Mouse (Mus musculus): Measurements from ENCODE around the gene Dnah17.

The Dnah17 gene

DNA sequence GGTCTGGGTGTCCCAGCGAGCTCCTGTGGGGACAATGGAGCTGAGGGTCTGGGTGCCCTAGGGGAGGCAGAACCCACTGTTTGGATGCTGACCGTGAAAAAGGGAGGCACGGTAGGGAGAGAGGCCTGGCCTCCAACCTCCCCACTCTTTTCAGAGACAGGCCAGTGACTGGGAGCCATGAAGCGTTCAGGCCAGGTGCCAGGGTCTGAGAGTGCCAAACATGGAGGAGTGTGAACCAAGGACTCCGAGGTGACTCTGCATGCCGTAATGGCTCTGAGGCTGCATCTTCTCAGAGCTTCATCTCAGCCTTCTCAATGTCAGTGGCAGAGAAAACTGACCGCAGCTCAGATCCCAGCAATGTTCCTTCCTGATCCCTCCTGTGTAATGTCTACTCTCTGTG is 107.0 kb downstream of the Dnah17 start:
- no peak for DNase-seq (ENCODE audit: low spot score)

DNA sequence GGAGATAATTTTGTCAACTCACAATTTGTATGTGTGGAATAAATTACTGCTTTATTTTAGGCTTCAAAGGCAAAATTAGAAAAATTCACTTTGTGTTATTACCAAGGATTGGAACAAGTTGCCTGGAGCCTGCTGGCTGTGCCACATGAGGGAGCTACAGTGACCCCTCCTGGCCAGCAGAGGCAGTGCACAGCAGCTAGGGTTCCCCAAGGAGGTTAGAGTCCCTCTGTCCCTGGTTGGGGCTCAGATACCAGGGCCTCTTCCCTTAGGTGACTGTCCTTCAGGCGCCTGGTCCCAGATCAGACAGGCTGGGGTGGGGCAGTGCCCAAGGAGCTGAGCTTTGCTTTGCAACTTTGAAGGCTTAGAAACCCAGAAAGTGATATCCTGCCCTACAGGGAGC is 108.6 kb downstream of the Dnah17 start:
- DNase-seq (ENCODE audit: low spot score), result peak; percentile 51

DNA sequence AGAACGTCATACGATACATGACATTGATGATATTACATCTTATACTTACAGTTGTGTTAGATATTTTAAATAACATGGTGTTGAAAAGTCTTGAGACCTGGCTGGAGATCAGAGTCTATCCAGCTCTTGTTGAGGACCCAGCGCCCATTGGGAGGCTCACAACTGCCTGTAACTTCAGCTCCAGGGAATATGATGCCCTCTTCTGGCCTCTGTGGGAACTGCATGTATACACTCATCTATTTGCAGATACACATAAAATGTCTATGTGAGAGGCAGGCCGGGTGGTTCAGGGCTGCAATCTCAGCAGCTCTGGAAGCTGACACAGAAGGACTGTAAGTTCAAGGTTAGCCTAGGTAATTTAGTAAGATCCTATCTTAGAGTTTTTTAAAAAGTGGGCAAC is 112.1 kb downstream of the Dnah17 start:
- peak; percentile 26 for DNase-seq (ENCODE audit: low spot score)

DNA sequence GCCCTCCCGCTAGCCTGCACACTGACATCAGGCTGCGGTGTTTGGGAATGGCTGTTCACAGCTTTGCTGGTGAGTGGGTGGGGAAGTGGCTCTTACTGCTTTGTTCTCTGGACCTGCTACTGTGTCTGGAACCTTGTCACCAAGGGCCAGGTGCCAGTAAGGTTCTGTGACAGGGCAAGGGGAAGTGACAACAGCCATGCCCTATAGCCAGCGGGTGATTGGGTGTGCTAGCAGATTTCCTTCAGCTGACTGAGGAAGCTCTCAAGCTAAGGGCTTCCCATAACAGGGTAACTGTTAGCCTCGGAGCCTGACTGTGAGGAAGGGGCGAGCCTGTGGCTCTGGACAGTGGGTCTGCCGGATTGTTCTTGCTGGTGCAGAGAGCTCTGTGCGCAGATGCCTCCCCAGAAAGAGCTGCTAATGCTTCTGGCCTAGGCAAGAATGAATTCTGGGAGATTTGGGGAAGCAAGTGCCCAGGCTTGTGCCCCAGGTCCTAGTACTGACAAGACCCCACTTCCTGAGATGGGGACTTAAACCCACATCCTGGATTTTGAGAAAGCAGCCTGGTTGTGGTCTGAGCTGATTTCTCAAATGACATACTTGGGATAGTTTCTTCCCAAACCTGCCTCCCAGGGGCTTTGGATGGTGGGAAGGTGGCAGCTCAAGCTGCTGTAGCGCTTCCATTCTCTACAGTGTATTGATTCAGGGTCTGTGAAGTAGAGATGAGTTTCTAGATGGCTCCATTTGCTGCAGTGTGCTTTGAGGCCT is 114.9 kb downstream of the Dnah17 start:
- DNase-seq (ENCODE audit: low spot score), result no peak

DNA sequence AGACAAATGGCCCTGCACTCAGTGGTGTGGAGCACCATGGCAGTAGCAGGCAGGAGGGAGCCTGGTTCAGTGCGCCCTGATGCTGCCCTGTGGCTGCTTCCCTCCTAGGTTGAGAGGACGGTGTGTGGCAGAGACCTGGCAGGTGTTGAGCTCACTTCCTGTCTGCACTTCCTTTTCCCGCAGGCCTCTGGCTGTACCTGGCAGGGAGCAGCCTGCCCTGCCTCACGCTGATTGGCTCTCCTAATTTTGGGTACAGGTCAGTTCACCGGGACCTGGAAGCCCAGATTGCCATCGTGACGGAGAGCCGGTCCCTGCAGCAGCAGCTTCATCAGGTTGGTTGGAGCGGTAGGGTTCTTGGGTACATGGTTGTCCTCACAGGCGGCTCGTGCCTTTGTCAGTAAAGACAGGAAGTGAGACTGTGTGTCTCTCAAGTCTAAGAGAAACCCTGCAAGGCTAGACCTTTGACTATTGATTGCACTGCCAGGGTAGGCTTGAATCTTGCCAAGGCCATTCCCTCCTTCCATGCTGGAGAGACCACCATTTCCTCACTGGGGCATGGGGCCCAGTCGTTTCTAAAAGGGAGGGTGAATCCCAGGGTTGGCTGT is 115.9 kb downstream of the Dnah17 start:
- DNase-seq (ENCODE audit: low spot score), result peak; percentile 22

DNA sequence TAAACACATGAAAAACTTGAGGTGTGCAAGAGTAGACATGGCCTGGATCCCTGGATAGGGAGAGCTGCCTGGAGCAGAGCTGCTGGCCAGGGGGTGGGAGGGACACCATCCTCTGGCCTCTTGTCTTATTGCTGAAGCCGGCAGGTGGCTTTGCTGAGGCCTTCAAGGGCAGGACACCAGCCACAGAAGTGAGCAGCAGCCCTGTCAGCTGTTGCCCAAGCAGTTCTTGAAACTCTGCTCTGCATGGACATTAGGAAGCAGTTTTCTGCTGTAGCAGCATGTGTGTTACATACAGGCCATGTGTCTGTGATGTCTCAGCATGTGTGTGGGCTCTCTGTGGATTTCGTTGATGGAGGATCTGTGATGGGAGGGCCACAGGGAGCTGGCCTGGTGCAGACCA is 117.1 kb downstream of the Dnah17 start:
- no peak for DNase-seq (ENCODE audit: low spot score)

DNA sequence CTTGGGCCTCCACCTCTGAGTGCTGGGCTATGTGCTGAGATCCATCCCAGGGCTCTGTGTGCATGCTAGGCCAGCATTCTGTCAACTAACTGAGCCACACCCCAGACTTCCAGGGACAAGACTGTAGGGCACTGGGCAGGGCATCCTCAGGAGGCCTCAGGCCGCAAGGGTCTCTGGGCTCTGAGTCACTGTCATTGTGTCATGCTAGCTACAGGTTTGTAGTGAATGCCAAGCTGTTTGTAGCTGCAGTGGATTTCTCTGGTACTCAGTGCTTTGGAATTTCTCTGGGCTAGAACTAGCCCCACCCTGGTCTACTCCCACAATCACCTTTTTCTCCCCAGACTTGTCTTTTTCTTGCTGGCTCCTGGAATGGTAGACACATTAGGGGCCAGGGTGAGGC is 117.8 kb downstream of the Dnah17 start:
- no peak for DNase-seq (ENCODE audit: low spot score)

DNA sequence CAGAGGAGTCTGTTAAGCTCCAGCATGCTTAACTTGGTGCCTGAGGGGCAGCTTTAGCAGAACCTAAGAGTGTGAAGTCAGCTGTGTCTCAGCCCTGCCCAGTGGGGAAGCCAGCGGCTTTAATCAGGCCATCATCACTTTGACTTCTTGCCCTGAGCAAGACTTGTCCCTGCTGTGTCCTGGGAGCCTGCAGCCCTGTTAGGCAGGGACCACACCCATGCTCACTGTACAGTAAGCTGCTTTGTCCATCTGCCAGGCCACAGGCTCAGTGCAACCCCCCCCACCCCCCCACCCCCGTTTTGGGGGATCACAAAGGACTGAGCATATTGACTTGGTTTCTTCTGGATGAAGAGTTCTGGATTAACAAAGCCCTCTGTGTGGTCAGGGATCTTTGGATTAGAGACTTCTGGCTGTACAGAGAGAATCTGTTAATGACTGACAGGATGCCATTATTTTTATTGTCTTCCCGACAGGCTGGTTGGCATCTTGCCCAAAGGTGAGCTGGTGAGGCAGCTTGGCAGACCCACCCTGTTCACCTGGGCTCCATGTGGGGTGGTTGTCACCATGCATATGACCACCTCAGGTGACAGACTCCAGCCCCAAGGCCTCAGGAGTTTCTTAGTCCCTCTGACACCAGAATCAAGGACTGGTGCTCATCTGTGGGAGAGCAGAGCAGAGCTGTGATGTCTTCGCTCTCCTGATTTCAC is 120.4 kb downstream of the Dnah17 start:
- no peak for DNase-seq (ENCODE audit: low spot score)

DNA sequence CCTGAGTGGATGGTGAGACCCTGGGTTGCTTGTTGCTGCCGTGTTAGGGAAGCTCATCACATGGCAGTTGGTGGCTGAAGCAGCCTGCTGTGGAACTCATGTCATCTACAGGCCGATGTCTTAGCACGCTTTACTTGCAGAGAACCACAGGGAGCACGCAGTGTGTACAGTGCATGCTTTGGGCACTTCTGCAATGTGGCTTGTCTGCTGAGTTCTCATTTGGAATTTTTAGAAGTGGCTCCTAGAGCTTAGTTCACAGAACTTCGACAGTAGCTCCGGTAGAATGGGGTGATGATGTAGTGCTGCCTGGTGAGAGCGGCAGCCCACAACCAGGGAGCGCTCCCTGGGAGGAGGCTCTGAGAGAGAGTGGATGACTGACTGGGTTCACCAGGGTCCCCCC is 121.6 kb downstream of the Dnah17 start:
- DNase-seq (ENCODE audit: low spot score), result no peak

DNA sequence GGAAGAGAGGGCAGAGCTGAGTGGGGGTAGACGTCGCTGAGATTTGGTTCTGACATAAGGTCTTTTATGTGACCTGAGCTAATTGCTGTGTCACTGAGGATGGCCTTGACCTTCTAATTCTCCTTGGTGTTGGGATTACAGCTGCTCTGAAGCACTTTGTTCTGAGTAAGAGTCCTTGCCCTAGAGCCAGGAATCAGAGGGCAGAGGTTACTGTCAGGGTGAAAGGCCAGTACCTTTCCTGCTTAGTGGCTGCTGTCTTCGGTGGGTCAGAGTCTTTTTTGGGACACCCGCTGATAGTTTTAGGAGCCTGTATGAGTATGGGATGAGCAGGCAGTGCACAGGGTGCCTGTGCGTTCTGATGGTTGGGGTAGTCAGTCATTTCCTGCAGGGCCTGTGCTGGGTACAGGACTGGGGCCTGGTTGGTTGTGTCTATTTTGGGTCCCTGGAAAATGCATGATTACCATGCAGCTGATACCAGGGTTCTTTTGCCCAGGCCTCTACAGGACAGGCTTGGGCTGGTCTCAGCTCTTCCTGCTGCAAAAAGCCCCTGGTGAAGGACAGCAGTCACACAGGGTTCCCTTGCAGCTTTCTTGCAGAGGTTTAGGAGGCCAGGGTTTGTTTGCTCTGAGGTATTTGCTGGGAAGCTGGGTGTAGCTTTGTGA is 122.2 kb downstream of the Dnah17 start:
- DNase-seq (ENCODE audit: low spot score), result no peak

DNA sequence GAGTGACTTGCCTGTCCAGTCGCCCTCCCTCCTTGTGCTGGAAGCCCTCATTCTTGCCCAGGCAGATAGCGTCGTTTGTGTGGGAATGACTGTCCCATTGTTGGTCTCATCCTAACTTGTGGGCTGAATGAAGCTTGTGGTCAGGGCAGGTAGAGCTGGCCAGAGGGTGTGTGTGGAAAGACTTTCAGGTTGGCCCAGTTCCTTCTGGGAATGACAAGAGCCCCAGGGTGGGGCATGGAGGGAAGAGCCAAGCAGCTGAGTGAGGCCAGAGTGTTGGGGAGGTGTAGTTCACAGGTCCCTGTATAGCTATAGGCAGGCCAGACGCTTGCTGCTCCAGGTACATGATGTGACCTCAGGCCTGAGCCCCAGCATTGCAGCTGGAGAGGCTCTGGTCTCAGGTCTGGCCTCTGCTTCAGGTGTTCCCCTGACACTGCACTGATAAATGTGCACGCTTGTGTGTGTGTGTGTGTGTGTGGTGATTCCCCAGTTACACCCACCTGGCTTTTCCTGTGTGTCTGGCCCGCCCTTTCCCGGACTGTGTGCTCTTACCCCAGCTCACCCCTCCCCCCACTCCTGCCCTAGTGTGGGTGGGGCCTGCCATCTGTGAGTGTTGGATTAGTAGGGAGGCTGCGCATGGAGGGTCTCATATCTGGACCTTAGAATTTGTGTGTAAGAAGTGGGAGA is 122.8 kb downstream of the Dnah17 start:
- no peak for DNase-seq (ENCODE audit: low spot score)

DNA sequence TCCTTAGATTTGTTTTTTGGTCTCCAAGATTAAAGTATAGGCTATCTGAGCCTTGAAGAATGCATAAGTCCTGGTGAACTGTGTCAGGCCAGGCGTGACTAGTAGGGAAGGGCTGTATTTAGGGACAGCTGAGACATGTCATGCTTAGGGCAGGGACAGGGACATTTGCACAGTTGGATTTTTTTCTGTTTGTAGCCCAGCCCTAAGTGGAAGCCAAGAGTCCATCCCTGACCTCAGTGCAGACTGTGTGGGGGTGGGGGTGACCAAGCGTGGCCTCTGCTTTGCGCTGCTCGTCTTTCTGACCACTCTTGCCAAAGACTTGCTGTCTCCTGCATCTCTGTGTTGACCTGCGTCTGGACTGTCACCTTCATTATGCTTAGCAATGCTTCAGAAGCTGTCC is 126.2 kb downstream of the Dnah17 start:
- no peak for DNase-seq (ENCODE audit: low spot score)

DNA sequence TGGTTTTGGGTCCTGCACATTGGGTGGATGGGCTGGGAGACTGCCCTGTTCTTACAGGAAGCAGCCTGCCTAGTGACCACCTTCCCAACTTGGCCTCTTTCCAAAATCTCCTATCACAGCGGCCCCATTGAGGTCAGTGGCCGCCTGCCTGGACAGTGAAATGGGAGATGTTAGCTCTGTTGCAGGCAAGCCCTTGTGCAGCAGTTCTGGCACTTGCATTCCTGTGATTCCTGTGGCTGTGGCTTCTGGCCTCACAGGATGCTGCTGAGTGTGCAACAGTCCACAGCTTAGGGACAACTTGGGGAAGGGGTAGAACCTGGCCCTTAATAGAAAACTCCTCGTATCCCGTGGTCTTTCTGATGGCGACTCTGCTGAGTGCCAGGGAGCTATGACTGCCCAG is 126.7 kb downstream of the Dnah17 start:
- no peak for DNase-seq (ENCODE audit: low spot score)

DNA sequence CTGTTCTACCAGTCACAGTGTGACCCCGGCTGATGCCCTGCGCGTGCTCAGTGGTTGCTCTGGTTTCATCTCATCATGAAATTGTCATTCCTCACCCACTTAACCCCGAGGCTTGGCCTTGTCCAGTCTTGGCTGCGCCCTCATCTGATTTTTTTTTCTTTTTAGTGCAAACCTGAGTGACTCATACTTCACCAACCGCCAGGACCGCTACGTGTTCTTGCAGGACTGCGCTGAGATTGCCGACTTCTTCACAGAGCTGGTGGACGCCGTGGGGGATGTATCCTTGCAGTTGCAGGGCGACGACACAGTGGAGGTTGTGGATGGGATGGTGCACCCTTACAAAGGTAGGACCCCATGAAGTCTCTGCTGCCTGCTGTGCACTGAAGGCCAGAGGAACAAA is 127.3 kb downstream of the Dnah17 start:
- DNase-seq (ENCODE audit: low spot score), result no peak

DNA sequence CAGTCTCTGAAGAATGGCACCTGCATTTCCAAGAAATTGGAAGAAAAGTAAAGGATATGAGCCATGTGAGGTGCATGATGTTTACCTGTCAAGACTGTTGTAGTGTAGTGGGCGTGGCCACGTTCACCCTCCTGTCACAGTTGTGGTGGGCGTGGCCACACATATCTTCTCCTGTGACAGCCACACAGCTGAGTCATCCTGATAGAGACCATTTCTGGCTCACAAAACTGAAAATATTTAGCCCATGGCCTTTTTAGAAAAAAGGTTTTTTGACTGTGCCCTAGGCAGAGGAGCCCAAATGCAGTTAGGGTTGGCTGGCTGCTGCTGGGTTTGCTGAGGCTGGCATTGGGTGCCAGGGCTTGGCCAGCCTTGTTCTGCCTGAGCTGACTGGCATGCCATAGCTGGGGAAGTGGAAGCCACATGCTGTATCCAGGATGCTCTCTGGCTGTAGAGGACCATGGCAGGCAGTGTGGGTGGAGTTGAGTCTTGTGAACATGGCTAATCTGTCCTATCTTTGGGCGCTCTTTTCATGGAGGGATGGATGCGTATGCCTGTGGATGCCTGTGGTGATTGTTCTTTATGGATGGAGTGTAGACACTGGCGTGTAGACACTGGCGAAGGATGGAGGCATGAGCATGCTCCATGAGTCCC is 129.7 kb downstream of the Dnah17 start:
- DNase-seq (ENCODE audit: low spot score), result peak; percentile 68

DNA sequence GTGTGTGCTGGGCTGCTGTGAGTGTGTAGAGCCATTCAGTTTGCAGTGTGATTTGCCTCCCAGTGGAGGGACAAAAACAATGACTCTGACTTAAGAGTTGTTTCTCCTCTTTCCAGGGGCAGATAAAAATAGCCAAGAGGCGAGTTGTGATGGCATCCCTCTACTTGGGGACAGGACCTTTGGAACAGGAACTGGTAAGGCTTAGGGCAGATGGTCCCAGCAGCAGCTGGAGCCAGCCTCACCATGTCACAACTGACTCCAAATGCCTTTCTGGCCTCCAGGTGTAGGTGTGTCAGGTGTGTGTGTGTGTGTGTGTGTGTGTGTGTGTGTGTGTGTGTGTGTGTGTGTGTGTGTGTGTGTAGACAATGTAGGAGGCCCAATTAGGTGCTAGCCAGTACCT is 130.4 kb downstream of the Dnah17 start:
- no peak for DNase-seq (ENCODE audit: low spot score)

DNA sequence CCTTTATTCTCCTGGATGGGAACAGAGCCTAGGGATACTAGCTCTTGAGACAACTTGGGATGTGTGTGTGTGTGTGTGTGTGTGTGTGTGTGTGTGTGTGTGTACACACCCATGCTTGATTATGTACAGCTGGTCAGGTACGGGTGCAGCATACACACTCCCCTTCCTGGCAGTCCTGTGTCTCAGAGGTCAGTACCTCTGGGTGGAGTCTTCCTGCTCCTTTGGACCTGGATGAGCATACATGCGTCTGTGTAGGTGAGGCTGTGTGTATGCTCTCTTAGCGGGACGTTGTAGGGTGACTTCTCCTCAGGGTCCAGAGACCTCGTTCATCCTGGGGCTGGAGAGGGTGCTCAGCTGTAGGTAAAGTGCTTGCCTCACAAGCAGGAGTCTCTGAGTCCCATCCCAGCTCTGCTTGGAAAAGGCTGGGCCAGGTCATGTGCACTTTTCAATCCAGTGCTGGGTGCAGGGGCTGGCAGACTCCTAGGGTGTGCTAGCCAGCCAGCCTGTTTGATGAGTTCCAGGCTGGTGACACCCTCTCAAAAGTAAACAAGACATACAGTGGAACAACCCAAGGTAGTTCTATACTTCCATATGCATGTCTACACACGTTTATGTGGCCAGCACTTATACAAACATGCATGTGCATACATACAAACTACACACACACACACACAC is 131.0 kb downstream of the Dnah17 start:
- no peak for DNase-seq (ENCODE audit: low spot score)

DNA sequence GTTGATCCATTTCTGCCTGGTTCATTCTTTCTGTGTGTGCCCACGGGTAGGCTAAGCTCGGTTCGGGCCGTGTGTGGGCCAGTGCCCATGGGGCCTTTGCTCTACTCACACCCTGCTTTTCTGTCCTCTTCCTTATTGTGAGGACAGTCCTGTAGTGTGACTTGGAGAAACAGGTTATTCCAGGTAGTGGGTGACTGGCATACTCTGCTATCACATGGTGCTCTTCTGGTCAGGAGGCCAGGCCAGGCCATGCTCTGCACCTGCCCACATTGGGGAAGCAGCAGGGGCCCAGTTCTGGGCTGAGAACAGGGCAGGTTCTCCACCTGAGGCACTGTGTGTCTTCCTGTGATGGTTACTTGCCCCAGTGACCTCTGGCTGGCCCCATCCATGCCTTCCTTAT is 132.1 kb downstream of the Dnah17 start:
- DNase-seq (ENCODE audit: low spot score), result no peak

DNA sequence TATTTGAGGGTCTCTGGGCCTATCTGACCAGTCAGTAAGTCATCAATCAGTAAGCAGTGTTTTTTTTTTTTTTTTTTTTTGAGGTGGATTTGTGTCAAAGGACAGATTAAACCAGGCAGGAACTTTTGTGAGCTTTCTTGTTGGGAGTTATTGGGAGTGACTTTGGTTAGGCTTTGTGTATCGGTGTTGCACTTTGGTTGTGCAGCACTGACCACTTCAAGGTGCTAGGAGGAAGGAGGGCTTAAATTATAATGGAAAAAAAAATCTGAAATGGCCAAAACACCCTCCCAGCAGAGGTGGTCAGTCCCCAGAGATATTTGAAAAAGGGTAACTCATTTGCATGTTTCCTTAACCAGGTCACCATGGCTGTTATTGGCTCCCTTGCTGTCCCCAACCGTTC is 133.3 kb downstream of the Dnah17 start:
- no peak for DNase-seq (ENCODE audit: low spot score)

DNA sequence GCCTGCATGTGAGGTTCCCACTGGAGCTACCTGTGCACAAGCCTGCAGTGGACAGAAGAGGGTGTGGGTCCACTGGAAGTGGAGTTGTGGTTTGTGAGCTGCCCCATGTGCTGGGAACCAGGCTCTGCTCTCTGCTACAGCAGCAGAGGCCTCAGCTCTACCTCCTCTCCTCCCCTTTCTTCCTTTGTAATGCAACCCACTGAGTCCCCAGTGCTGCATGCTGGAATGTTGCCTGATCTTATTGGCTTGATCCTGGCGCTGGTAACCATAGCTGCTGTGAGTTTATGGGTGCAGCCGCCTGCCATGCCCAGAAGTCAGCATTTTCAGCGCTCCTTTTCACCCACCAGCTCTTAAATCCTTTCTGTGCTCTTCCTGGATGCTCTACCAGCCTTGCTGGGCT is 134.4 kb downstream of the Dnah17 start:
- no peak for DNase-seq (ENCODE audit: low spot score)

DNA sequence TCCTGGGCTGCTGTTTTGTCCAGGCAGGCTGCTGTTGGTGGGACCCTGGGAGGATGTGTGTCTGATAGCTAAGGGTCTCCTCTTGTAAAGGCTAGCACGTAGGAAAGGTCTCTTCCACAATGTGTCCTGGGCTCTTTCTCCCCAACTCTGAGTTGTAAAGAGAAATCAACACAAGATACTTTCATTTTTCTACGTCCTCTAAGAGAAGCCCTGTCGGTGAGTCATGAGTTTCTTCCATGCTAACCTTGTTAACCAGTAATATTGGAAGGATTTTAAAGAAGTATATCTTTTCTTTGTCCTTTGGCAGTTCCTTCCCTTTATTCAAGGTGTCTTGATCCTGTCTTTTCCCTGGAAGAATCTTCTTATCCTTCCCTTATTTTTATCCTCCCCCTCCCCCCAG is 134.8 kb downstream of the Dnah17 start:
- DNase-seq (ENCODE audit: low spot score), result no peak

All from spleen, adult 12 weeks (tissue).